Mouse (Mus musculus) hindbrain, postnatal 0 days (tissue): ENCODE results near the gene Hist1h2ae. TPM values are rescaled to one million over a fixed set of nuclear protein-coding genes. Genes with fewer than 3 reads are reported as not detected.
A peak's percentile ranks its signal among the peaks of the same experiment; 100 is the strongest.
"Not testable (repeated sequence)": the region's sequence is repeated elsewhere in the genome, so short reads cannot be mapped to it uniquely, and the experiment has no call there.

ENCODE experiments used
- ATAC-seq: fragments of 200-750 bp; cut with Nextera tagmentation; 2 replicates; pipeline ENCODE4 v1.8.0; 2017; ENCODE audit warnings: mild to moderate bottlenecking, moderate TSS enrichment, moderate library complexity
- DNase-seq: peaks from one replicate; pipeline ENCODE4 v3.0.0-alpha.2; 2015; ENCODE audit warnings: low spot score
- H3K27ac ChIP-seq: fragments of 300-500 bp; sonication (generic); 2 replicates; pipeline ENCODE4 v1.5.1; 2014; ENCODE audit warnings: mild to moderate bottlenecking
- H3K27me3 ChIP-seq: fragments of 300-500 bp; sonication (generic); 2 replicates; pipeline ENCODE4 v1.6.1; 2014; ENCODE audit warnings: low read length, mixed read lengths; ENCODE audit not compliant: insufficient read depth
- H3K36me3 ChIP-seq: fragments of 300-500 bp; sonication (generic); 2 replicates; pipeline ENCODE4 v1.6.1; 2014; ENCODE audit warnings: low read length, mixed read lengths; ENCODE audit not compliant: insufficient read depth
- H3K4me1 ChIP-seq: fragments of 300-500 bp; sonication (generic); 2 replicates; pipeline ENCODE4 v1.6.1; 2014; ENCODE audit warnings: antibody characterized with exemption, low read length, mixed read lengths; ENCODE audit not compliant: insufficient read depth
- H3K4me2 ChIP-seq: fragments of 300-500 bp; sonication (generic); 2 replicates; pipeline ENCODE4 v1.6.1; 2014; ENCODE audit warnings: low read depth, mild to moderate bottlenecking, low read length, moderate library complexity, mixed read lengths
- H3K4me3 ChIP-seq: fragments of 300-500 bp; sonication (generic); 2 replicates; pipeline ENCODE4 v1.5.1; 2014; ENCODE audit warnings: low read length
- H3K9ac ChIP-seq: fragments of 300-500 bp; sonication (generic); replicated peaks from 2 replicates; pipeline ENCODE4 v1.6.1; 2014; ENCODE audit warnings: mild to moderate bottlenecking, low read length, moderate library complexity, mixed read lengths
- H3K9me3 ChIP-seq: fragments of 300-500 bp; sonication (generic); 2 replicates; pipeline ENCODE4 v1.6.1; 2016; ENCODE audit warnings: low read length, mixed read lengths
- CTCF ChIP-seq: IDR thresholded peaks from 2 replicates; pipeline ENCODE4 v1.5.1; 2016; ENCODE audit warnings: antibody characterized with exemption, control low read depth, low read depth
- WGBS: fragments of 180-500 bp; shearing (Covaris S2); extraction: QIAGEN DNeasy Blood & Tissue Kit; methylation state at CpG from one replicate; pipeline ENCODE4 v1.1.7; 2014; 5-methylcytosine and 5-hydroxymethylcytosine counted together
- polyA plus RNA-seq: library from polyadenylated mRNA; unstranded; fragments of >200 nt; fragmentation: Nextera tagmentation; extraction: Ambion mirVana; gene quantifications from 2 replicates; pipeline ENCODE4 v1.2.1, GENCODE M21; 2015
- total RNA-seq: library from RNA; depleted of rRNA; stranded (reverse); fragments of >200 nt; gene quantifications from 2 replicates; pipeline ENCODE4 v1.2.3, GENCODE M21; 2014

Gene Hist1h2ae
- total and polyA plus RNA-seq, 2 experiments from 2014 or later, result 12.2 to 221 TPM

GRCm38 (mm10) chr13:23551146-23551834 is 19.7 kb downstream of the Hist1h2ae start, which contains the start of gene Hist1h4f:
TSS of gene Hist1h4f (minus strand) at chr13:23551648.
- H3K4me1 ChIP-seq, H3K9me3 ChIP-seq, H3K36me3 ChIP-seq, H3K27me3 ChIP-seq: not testable (repeated sequence)
- Histone ChIP-seq H3K4me3 (peak within 1 kb of the TSS; percentile 36), H3K4me2 (peak within 1 kb of the TSS; percentile 58), H3K27ac (peak within 1 kb of the TSS; percentile 73), H3K9ac (peak within 1 kb of the TSS; percentile 43; the same call in 1 of the 2 replicates)
- DNase-seq (peak; percentile 96), ATAC-seq (peak; percentile 92)
- under 1% methylated on average over 42 of the region's 47 CpGs for WGBS
- peak; percentile 71 for TF ChIP-seq CTCF

GRCm38 (mm10) chr13:23550761-23551145 is 20.3 kb downstream of the Hist1h2ae start:
- WGBS, result 11% methylated on average over 3 of the region's 3 CpGs
- H3K27ac ChIP-seq, result peak overlapping the region; percentile 73
- no peak for DNase-seq
- no peaks in the 10 kb centered on the region for H3K36me3 ChIP-seq
- ATAC-seq, result no peak
- no peak for TF ChIP-seq CTCF
- H3K4me2 ChIP-seq, result peak overlapping the region; percentile 58
- H3K4me3 ChIP-seq, result peak overlapping the region; percentile 36
- no peaks in the 10 kb centered on the region for H3K9me3 ChIP-seq
- H3K27me3 ChIP-seq, result no peaks in the 10 kb centered on the region
- H3K4me1 ChIP-seq, result peaks cover 7% of the 10 kb centered on the region
- H3K9ac ChIP-seq, result peak overlapping the region; percentile 43; the same call in 1 of the 2 replicates

DNA sequence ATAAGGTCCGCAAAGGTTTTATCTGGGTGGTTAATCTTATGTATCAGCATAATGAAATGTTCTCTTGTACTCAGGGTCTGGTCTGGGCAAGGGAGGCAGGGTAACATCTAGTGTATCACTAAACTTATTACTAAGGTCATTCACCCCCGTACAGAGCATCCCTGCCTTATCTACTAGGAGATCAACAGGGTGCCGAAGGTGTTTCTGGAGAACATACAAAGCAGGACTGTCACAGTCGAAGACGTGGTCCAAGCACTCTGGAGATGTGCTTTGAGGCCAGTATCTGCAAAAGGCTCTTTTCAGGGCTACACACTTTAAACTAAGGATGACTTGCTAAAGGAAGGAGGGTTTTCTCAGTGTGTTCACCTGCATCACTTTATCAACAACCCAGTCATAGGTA is 24.3 kb downstream of the Hist1h2ae start:
- H3K27me3 ChIP-seq, result no peaks in the 10 kb centered on the region
- TF ChIP-seq CTCF, result no peak
- no peak for DNase-seq
- whole genome bisulfite sequencing, result 81% methylated on average over 5 of the region's 5 CpGs
- no peak for ATAC-seq
- no peaks in the 10 kb centered on the region for H3K36me3 ChIP-seq
- no peak overlapping the region for H3K4me2 ChIP-seq
- no peaks in the 10 kb centered on the region for H3K9me3 ChIP-seq
- no peaks in the 10 kb centered on the region for H3K4me1 ChIP-seq
- no peak overlapping the region for H3K27ac ChIP-seq
- no peak overlapping the region for H3K9ac ChIP-seq
- H3K4me3 ChIP-seq, result no peak overlapping the region

DNA sequence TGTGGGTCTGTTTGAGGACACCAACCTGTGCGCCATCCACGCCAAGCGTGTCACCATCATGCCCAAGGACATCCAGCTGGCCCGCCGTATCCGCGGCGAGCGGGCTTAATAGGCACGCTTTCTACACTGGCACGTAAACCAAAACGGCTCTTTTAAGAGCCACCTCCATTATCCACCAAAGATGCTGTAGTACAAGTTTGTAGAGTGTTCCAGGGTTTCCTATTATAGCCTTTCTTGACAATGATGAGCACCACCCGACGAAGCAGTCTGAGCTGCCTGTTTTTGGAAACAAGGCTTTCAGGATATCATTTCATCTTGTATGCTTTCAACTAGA is 26.3 kb downstream of the Hist1h2ae start:
- not testable (repeated sequence) for H3K27ac ChIP-seq, H3K36me3 ChIP-seq, ATAC-seq, H3K4me1 ChIP-seq, H3K9ac ChIP-seq, DNase-seq, H3K27me3 ChIP-seq, H3K9me3 ChIP-seq
- peak overlapping the region; percentile 79; the same call in 1 of the 2 replicates for H3K4me2 ChIP-seq
- H3K4me3 ChIP-seq, result peak overlapping the region; percentile 47
- 0% methylated on average over 12 of the region's 14 CpGs for WGBS

DNA sequence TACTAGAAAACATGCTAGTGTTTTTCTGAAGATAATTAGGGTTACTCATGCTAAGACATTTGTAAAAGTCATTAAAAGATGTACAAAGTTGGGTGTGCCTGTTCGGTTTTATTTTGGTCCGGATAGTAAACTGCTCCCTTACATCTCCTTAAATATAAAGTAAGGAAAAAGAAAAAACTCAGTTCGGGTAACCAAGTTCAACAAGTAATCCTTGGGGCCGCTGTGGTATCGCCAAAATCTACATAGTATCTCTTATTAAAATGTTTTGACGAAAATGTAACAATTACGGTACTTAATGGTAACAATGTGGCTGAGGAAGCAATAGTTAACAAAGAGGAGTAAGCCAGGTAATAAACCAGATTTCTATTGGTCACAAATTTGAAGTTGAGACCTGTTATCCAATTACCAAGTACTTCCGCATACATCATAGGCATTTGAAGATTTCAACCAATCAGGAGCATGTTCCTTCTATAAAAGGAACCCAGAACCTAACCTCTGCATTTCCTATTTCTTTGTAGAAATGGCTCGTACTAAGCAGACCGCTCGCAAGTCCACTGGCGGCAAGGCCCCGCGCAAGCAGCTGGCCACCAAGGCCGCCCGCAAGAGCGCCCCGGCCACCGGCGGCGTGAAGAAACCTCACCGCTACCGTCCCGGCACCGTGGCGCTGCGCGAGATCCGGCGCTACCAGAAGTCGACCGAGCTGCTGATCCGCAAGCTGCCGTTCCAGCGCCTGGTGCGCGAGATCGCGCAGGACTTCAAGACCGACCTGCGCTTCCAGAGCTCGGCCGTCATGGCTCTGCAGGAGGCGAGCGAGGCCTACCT is 26.8 kb downstream of the Hist1h2ae start, which contains the start of gene Hist1h3f:
Gene Hist1h3f, plus strand, starts transcription at position 88 of the 822 bp plus-strand sequence.
- 1% methylated on average over 22 of the region's 45 CpGs for WGBS
- no peaks in the 10 kb centered on the region for H3K27me3 ChIP-seq
- no peaks in the 10 kb centered on the region for H3K36me3 ChIP-seq
- peak; percentile 96 for DNase-seq
- peak within 1 kb of the TSS; percentile 88 for H3K27ac ChIP-seq
- TF ChIP-seq CTCF, result no peak
- peak within 1 kb of the TSS; percentile 47 for H3K4me3 ChIP-seq
- H3K9ac ChIP-seq, result no peak within 1 kb of the TSS; the same call in 1 of the 2 replicates
- peak within 1 kb of the TSS; percentile 79 for H3K4me2 ChIP-seq
- no peaks in the 10 kb centered on the region for H3K9me3 ChIP-seq
- H3K4me1 ChIP-seq, result no peaks in the 10 kb centered on the region
- ATAC-seq, result peak; percentile 97

GRCm38 (mm10) chr13:23542999-23543607 is 27.9 kb downstream of the Hist1h2ae start, which contains the start of gene Hist1h2bh:
TSS of gene Hist1h2bh (minus strand) at chr13:23543392.
- ATAC-seq, result peak; percentile 88
- not testable (repeated sequence) for H3K36me3 ChIP-seq, H3K27me3 ChIP-seq, H3K4me1 ChIP-seq, H3K9me3 ChIP-seq
- Histone ChIP-seq H3K4me2 (peak within 1 kb of the TSS; percentile 79), H3K27ac (peak within 1 kb of the TSS; percentile 88), H3K4me3 (peak within 1 kb of the TSS; percentile 47), H3K9ac (peak within 1 kb of the TSS; percentile 21; the same call in 1 of the 2 replicates)
- DNase-seq, result peak; percentile 91
- WGBS, result under 1% methylated on average over 35 of the region's 42 CpGs

DNA sequence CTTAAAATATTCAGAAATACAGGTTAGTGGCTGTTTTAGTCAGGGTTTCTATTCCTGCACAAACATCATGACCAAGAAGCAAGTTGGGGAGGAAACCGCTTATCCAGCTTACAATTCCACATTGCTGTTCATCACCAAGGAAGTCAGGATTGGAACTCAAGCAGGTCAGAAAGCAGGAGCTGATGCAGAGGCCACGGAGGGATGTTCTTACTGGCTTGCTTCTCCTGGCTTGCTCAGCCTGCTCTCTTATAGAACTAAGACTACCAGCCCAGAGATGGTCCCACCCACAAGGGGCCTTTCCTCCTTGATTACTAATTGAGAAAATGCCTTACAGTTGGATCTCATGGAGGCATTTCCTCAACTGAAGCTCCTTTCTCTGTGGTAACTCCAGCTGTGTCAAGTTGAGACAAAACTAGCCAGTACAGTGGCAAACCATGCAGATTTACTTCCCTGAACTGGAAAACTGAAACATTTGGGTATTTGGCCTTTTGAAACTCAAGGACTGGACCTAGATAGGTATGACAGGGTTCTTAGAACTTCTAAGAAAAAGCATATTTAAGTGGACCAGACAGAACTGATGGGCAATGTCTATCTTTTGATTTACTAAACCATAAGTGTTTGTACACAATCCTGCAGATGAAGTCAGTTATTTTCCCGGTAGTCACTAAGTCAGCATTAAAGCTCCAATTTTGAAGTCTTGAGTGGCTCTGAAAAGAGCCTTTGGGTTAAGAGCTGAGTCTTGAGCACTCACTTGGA is 28.6 kb downstream of the Hist1h2ae start:
- not testable (repeated sequence) for ATAC-seq, H3K9me3 ChIP-seq, DNase-seq, H3K4me1 ChIP-seq, H3K27me3 ChIP-seq, H3K36me3 ChIP-seq
- H3K4me2 ChIP-seq, result peak overlapping the region; percentile 79
- peak overlapping the region; percentile 67; the same call in 1 of the 2 replicates for H3K27ac ChIP-seq
- peak overlapping the region; percentile 21; the same call in 1 of the 2 replicates for H3K9ac ChIP-seq
- H3K4me3 ChIP-seq, result peak overlapping the region; percentile 47
- WGBS, result 3% methylated on average over 3 of the region's 3 CpGs
